Mouse (Mus musculus) myocyte (in vitro differentiated cells): ENCODE measurements around the gene Slc22a23. TPM values are rescaled to one million over a fixed set of nuclear protein-coding genes. Genes with fewer than 3 reads are reported as not detected.

Experiments
- H3K27me3 ChIP-seq: one replicate; pipeline ENCODE4 v1.6.1; 2011; ENCODE audit not compliant: control insufficient read depth, insufficient read depth, insufficient read length
- H3K36me3 ChIP-seq: one replicate; pipeline ENCODE4 v1.6.1; 2011; ENCODE audit not compliant: control insufficient read depth, insufficient read depth
- H3K4me2 ChIP-seq: one replicate; pipeline ENCODE4 v1.6.1; 2011; ENCODE audit warnings: low read depth, control low read depth
- H3K4me3 ChIP-seq: one replicate; pipeline ENCODE4 v1.5.1; 2011; ENCODE audit warnings: mild to moderate bottlenecking, control low read depth, moderate library complexity
- H3K79me2 ChIP-seq: one replicate; pipeline ENCODE4 v1.6.1; 2011; ENCODE audit not compliant: control insufficient read depth, insufficient read depth
- H3ac ChIP-seq: one replicate; pipeline ENCODE4 v1.6.1; 2011; ENCODE audit not compliant: control insufficient read depth, insufficient read length
- CEBPB ChIP-seq: IDR thresholded peaks from 2 replicates; pipeline ENCODE4 v1.6.1; 2011; ENCODE audit warnings: mild to moderate bottlenecking, moderate library complexity; ENCODE audit not compliant: poor library complexity, insufficient read depth, severe bottlenecking
- E2F4 ChIP-seq: IDR thresholded peaks from one replicate; pipeline ENCODE4 v1.6.1; 2011; ENCODE audit warnings: mild to moderate bottlenecking, control low read depth, moderate library complexity; ENCODE audit not compliant: insufficient read depth
- MAX ChIP-seq: IDR thresholded peaks from one replicate; pipeline ENCODE4 v1.6.1; 2011; ENCODE audit warnings: low read depth, mild to moderate bottlenecking, control low read depth
- MYOD1 ChIP-seq, 3 experiments: IDR thresholded peaks; one replicate each; pipeline ENCODE4 v1.6.1; 2011; ENCODE audit warnings: control low read depth in 2 of 3, low read depth in 2 of 3, mild to moderate bottlenecking in 2 of 3, moderate library complexity in 1 of 3; ENCODE audit not compliant: insufficient read length in 2 of 3, control insufficient read depth in 1 of 3
- MYOG ChIP-seq, 3 experiments: IDR thresholded peaks; one replicate each; pipeline ENCODE4 v1.6.1; 2011; ENCODE audit warnings: control low read depth in 2 of 3, low read depth in 2 of 3, mild to moderate bottlenecking in 2 of 3; ENCODE audit not compliant: insufficient read length in 2 of 3, control insufficient read depth in 1 of 3, insufficient read depth in 1 of 3
- POLR2A ChIP-seq: IDR thresholded peaks from one replicate; pipeline ENCODE4 v1.6.1; 2011; ENCODE audit warnings: low read depth, mild to moderate bottlenecking, control low read depth, moderate library complexity; ENCODE audit not compliant: insufficient read length
- POLR2AphosphoS2 ChIP-seq: IDR thresholded peaks from one replicate; pipeline ENCODE4 v1.6.1; 2011; ENCODE audit warnings: low read depth, control low read depth; ENCODE audit not compliant: insufficient read length
- REST ChIP-seq: IDR thresholded peaks from one replicate; pipeline ENCODE4 v1.6.1; 2011; ENCODE audit warnings: mild to moderate bottlenecking, control low read depth, moderate library complexity; ENCODE audit not compliant: insufficient read depth, insufficient read length
- SRF ChIP-seq: IDR thresholded peaks from one replicate; pipeline ENCODE4 v1.6.1; 2011; ENCODE audit warnings: low read depth; ENCODE audit not compliant: control insufficient read depth, insufficient read length
- TCF12 ChIP-seq: IDR thresholded peaks from one replicate; pipeline ENCODE4 v1.6.1; 2011; ENCODE audit warnings: mild to moderate bottlenecking, control low read depth; ENCODE audit not compliant: poor library complexity, insufficient read depth, severe bottlenecking
- TCF3 ChIP-seq: IDR thresholded peaks from one replicate; pipeline ENCODE4 v1.6.1; 2011; ENCODE audit warnings: low read depth, control low read depth; ENCODE audit not compliant: insufficient read length
- USF1 ChIP-seq: IDR thresholded peaks from one replicate; pipeline ENCODE4 v1.6.1; 2011; ENCODE audit warnings: low read depth, mild to moderate bottlenecking, control low read depth, moderate library complexity
- polyA plus RNA-seq: library from polyadenylated mRNA; unstranded; fragments of >200 nt; fragmentation: generic; extraction: Trizol; gene quantifications from one replicate; pipeline ENCODE4 v1.2.1, GENCODE M21; 2012; ENCODE audit warnings: missing spikeins

The Slc22a23 gene
- polyA plus RNA-seq, 1 experiment: 8.5 TPM

DNA sequence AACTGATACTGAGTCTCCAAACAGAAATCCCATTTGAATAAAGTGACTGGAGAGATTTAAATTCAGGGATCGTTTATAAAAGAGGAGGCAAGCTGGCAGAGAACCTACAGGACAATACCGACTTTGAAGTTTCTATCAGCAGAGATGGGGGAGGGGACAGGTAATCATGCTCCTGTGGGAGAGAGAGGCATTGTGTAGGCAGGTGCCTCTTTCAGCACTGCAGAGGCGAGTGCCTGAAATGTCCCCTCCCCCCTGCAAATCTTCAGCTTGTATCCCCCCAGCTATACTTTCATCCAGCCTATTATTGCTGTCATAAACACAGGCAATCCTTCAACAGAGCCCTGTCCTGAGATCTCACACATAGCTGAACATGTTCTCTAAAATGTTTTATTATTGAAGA, 43.4 kb downstream of the Slc22a23 start:
- no peaks in the 10 kb centered on the region for H3K27me3 ChIP-seq
- no peak overlapping the region for H3K4me3 ChIP-seq
- no peaks in the 10 kb centered on the region for H3K79me2 ChIP-seq
- H3K36me3 ChIP-seq: peaks cover 3% of the 10 kb centered on the region
- H3K4me2 ChIP-seq: no peak overlapping the region
- H3ac ChIP-seq: no peak overlapping the region
- TF ChIP-seq MYOD1 (IDR thresholded peaks at IDR 0.05; ENCODE audit: control insufficient read depth in 1 of 3, insufficient read length in 2 of 3, low read depth in 2 of 3) (no peak), REST (no peak), POLR2A (no peak), TCF12 (no peak), E2F4 (no peak), MAX (no peak), SRF (no peak), CEBPB (no peak), TCF3 (no peak), POLR2AphosphoS2 (no peak), MYOG (IDR thresholded peaks at IDR 0.05; ENCODE audit: control insufficient read depth in 1 of 3, insufficient read depth in 1 of 3, insufficient read length in 2 of 3, low read depth in 2 of 3) (no peak), USF1 (no peak)

DNA sequence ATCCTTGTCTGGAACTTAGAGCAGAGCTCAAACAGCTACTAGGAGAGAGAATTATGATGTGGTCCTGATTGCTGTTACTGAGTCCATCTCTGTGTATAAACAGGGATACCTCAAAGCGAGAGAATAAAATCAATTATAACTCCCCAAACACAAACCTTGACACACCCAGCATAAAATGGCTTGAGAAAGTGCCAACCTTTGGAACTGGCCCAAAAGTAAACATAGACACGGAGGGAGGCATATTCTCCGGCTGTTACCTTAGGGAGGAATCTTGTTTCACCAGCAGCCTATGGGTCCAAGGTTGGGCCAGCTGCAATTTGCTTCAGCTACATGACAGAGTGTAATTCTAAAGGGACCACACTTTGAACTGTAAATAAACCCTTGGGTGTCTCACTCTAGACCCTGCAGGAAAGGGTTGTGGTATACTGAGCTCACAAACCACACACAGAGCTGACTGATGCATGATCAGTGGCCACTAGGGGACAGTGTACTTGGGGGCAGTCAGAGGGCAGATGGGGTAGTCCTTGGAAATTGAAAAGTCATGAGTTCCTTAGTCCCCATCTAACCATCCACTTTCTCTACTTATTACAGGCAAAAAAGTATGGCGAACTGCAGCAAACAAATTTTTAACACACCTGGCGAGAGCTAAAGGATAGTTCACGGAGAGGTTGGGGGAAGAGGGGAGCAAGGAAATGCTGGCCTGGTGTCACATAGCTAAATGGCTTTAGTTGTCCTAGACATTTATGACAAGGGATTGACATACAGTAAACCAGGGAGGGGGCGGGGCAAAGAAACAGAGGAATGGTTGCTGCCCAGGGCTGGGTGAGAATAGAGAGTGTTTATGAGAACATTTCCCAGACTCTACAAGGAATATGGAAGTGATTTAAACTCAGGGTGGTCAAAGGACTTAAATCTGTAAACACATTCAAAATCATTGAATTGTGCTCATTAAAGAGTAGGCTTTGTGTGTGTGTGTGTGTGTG, 45.3 kb downstream of the Slc22a23 start:
- H3K4me3 ChIP-seq: no peak overlapping the region
- H3K79me2 ChIP-seq: no peaks in the 10 kb centered on the region
- TF ChIP-seq TCF3: no peak
- no peak for TF ChIP-seq MYOG (IDR thresholded peaks at IDR 0.05; ENCODE audit: control insufficient read depth in 1 of 3, insufficient read depth in 1 of 3, insufficient read length in 2 of 3, low read depth in 2 of 3)
- no peak for TF ChIP-seq TCF12
- no peak for TF ChIP-seq SRF
- TF ChIP-seq MAX: no peak
- no peak for TF ChIP-seq CEBPB
- no peak for TF ChIP-seq REST
- no peak for TF ChIP-seq POLR2AphosphoS2
- no peak for TF ChIP-seq E2F4
- no peak for TF ChIP-seq POLR2A
- no peak for TF ChIP-seq MYOD1 (IDR thresholded peaks at IDR 0.05; ENCODE audit: control insufficient read depth in 1 of 3, insufficient read length in 2 of 3, low read depth in 2 of 3)
- no peak for TF ChIP-seq USF1
- peaks cover 3% of the 10 kb centered on the region for H3K36me3 ChIP-seq
- no peak overlapping the region for H3K4me2 ChIP-seq
- H3ac ChIP-seq: no peak overlapping the region
- no peaks in the 10 kb centered on the region for H3K27me3 ChIP-seq

DNA sequence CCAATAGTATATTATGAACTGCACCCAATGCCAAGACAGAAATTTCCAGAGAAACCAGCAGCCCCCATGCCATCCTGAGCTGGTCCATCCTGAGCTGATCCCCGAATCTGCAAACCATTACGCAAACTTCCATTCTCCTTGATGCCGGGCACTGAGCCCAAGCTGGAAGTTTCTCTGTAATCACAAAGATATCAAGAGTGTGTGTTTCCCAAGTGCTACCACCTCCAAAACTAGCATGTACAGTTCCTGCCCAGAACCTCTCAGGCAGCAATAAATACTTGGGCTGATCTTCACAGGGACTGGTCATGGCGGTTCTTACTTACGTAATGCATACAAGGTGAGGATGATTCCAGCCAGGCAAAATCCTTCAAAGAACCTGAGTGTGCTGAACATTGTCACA, 46.3 kb downstream of the Slc22a23 start:
- TF ChIP-seq POLR2A (no peak), POLR2AphosphoS2 (no peak), REST (no peak)
- Histone ChIP-seq H3K4me3 (no peak overlapping the region), H3K79me2 (no peaks in the 10 kb centered on the region), H3ac (no peak overlapping the region), H3K4me2 (no peak overlapping the region), H3K36me3 (peaks cover 3% of the 10 kb centered on the region), H3K27me3 (no peaks in the 10 kb centered on the region)

DNA sequence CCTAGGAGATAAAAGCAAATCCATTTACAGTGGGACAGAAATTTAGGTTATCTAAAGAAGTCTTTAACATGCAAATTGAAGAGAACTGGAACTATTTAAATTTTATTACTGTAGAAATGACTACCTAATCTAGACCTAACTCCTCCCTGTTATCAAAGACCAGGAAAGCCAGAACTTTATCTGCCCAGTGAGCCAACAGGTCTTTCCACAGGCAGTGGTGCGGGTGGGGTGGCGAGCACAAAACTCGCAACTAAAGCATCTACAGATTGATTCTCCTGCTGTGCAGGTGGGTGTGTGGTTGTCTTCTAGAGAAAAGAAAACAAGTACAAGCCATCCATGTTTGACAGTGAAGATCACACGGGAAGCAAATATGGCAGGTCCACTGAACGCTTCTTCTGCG, 46.9 kb downstream of the Slc22a23 start:
- Histone ChIP-seq H3K79me2 (no peaks in the 10 kb centered on the region), H3K36me3 (peaks cover 3% of the 10 kb centered on the region), H3ac (no peak overlapping the region), H3K4me2 (no peak overlapping the region), H3K4me3 (no peak overlapping the region), H3K27me3 (no peaks in the 10 kb centered on the region)
- no peak for TF ChIP-seq E2F4
- TF ChIP-seq POLR2AphosphoS2: no peak
- TF ChIP-seq USF1: no peak
- no peak for TF ChIP-seq TCF12
- TF ChIP-seq MYOG (IDR thresholded peaks at IDR 0.05; ENCODE audit: control insufficient read depth in 1 of 3, insufficient read depth in 1 of 3, insufficient read length in 2 of 3, low read depth in 2 of 3): no peak
- no peak for TF ChIP-seq TCF3
- no peak for TF ChIP-seq POLR2A
- no peak for TF ChIP-seq REST
- no peak for TF ChIP-seq CEBPB
- no peak for TF ChIP-seq SRF
- TF ChIP-seq MYOD1 (IDR thresholded peaks at IDR 0.05; ENCODE audit: control insufficient read depth in 1 of 3, insufficient read length in 2 of 3, low read depth in 2 of 3): no peak
- TF ChIP-seq MAX: no peak

DNA sequence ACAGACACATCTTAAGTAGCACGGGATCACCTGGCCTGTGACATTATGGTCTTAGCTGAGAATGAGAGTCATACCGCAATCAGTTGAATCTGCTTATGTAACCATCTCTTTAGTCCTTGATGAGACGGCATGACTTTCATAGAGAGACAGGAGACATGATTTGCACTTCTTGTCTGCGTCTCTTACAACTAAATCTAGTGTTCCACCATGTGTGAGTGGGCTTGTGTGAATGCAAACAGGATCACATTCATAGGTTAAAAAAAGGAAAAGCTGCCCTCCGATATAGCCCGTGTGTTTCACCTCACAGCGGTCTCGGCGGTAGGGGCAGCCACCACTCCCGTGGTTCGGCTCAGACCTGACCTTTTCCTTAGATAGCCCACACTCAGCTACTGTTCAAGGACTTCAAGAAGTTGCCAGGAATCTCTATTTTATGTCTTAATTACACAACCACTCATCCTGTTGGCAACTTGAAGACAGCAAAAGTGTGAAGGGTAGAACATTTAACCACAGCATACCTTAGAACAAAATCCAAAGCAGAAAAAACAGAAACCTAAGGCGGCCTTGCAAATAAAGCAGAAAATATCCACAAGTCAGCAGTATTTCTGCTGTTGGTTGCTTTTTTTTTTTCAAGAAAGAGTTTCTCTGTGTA, 49.1 kb downstream of the Slc22a23 start:
- H3K36me3 ChIP-seq: no peaks in the 10 kb centered on the region

More for the DNA sequence above, 49.1 kb downstream of the Slc22a23 start:
- no peak overlapping the region for H3K4me3 ChIP-seq
- no peaks in the 10 kb centered on the region for H3K27me3 ChIP-seq
- TF ChIP-seq CEBPB (no peak), MAX (no peak), POLR2AphosphoS2 (no peak), TCF3 (no peak), MYOD1 (IDR thresholded peaks at IDR 0.05; ENCODE audit: control insufficient read depth in 1 of 3, insufficient read length in 2 of 3, low read depth in 2 of 3) (no peak), MYOG (IDR thresholded peaks at IDR 0.05; ENCODE audit: control insufficient read depth in 1 of 3, insufficient read depth in 1 of 3, insufficient read length in 2 of 3, low read depth in 2 of 3) (no peak), SRF (no peak)
- H3K4me2 ChIP-seq: no peak overlapping the region
- no peak overlapping the region for H3ac ChIP-seq
- no peaks in the 10 kb centered on the region for H3K79me2 ChIP-seq
